Mouse (Mus musculus) c-Kit-positive CD71-negative TER-119-negative erythroid progenitor cells, embryonic 14.5 days (primary cell): ENCODE data around the gene Cib4.

Experiments
- DNase-seq: peaks from one replicate; pipeline ENCODE4 v3.0.0-alpha.2; 2013; ENCODE audit warnings: low read depth

Cib4 gene

DNA sequence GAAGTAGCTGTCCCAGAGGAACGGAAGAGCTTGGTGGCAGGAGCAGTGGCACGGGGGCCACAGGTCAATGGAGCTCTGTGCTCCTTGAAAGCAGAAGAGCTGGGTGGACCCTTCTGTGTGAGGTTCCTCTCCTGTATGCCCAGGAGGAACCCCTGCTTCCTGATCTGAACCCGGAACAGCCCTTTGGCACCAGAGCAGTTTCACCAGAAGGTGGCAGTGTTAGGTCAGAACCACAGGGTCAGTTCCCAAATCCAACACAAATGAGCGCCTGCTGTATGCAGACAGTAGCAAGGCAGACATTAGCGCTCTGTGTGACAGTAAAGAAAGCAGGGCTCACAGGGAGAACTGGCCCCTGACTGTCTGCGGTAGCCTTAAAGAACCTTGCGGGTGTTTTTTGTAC is 29.3 kb downstream of the Cib4 start:
- peak; percentile 45 for DNase-seq

DNA sequence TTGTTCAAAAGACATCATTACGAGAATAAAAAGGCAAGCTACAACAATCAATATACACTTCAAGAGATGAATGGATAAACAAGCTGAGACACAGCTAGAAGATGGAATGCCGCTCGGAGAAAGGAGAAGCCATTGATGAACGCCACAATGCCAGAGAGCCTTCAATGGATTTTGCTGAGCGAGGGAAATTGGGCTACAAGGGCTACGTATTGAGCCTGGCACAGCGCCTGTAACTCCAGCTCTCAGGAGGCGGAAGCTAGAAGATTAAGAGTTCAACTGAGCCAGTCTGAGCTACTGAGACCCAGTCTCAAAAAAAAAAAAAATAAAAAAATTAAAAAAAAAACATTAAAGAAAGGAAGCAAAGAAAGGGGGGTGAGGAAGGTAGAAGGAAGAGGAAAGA is 32.5 kb downstream of the Cib4 start:
- no peak for DNase-seq

DNA sequence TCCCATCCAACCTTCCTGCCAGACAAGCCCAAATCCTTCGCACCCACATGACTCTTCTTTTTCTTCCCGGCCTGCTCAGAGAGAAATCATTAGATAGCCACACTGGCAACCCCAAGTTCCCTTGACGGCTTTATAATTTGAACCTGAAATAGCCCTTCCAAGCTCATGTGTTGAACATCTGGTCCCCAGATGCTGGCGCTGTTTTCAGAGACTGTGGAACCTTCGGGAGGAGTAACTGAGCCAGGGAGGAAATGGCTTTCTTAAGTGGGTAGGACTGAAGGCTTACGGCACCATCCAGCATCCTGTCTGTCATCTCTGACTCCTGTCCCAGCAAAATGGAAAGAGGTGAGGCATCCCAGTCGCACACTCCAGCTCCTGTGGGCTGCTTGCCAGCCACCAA is 48.3 kb downstream of the Cib4 start:
- no peak for DNase-seq

DNA sequence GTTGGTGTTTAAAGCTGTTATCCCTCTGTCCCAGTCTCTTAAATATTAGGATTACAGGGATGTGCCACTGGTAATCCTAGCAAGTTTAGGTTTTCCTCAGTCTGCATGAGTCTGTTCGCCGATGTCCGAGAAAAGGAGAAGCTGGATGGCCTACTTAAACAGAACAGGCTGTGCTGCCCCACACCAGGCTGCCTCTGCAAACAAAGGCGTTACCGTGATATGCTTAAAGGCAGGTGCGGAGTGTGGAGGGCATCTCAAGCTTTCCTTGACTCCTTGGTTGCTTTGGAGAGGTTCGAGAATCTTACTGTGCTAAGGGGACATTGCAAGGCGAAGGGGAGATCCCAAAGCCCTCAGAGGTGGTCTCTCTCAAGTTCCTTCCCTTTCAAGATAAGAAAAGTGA is 48.8 kb downstream of the Cib4 start:
- no peak for DNase-seq

DNA sequence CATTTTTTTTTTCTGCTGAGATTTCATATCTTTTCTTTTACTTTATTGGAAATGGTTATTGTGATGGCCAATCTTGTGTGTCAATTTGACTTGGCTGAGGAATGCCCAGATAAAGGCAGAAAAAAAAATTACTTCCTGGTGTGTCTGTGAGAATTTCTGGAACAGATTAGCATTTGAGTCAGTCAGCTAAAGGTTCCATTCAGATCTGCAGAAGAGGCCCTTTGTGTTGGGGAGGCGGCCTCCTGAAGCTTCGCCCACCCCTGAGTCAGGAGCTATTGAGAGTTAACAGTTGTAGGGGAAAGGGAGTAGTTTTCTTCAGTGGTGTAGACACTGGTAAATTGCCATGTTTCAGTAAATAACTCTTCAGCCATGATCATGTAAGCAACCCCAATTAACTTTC is 50.3 kb downstream of the Cib4 start:
- no peak for DNase-seq

DNA sequence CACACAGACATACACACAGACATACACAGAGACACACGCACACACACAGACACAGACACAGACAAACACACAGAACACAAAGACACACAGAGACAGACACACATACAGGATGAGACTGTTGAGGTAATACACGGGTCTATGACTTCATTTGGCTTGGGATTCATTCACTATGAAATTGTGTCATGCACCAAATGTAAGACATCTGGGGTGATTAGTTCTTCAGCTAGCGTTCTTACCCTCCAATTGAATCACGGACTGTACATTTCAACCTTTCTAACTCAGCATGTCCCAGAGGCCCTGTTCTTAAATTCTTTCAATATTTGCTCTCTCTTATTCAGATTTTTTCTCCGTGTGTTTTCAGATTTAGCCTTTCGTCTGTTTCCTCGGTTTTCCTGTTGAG is 51.0 kb downstream of the Cib4 start:
- DNase-seq: no peak

DNA sequence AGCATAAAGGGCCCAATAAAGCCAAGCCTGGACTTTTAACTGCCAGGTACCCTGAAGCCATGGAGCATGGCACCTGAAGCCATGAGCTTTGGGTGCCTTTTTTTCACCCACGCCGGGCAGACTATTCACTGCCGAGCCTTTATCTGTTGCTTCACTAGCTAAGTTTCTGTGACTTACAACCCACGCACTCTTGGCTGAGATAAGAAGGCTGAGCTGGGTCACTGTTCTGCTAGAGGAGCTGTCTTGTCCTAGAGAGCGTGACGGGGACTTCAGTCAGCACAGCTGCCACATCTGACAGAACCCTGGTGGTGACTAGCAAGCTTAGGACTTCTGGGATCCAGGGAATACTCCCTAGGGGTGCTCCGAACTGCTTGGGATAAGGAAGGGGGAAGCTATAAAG is 51.9 kb downstream of the Cib4 start:
- DNase-seq: no peak

DNA sequence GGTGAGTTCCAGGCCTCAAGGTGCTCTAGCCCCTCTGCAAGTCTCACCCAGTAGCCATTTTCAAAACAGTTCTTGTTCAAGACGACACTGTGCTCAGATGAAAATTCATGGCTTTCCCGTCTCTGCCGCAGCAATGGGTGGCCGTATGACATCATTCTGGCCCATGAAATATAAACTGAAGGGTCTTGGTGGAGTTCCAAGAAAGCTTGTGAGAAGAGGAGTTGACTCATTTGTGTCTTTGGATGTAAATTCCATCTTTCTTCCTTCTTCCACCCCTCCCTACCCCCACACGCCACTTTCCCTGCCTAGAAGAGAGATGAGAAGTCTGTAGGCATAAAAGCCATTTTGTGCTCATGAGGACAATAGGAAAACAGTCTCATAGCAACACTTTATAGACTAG is 54.8 kb downstream of the Cib4 start:
- no peak for DNase-seq

DNA sequence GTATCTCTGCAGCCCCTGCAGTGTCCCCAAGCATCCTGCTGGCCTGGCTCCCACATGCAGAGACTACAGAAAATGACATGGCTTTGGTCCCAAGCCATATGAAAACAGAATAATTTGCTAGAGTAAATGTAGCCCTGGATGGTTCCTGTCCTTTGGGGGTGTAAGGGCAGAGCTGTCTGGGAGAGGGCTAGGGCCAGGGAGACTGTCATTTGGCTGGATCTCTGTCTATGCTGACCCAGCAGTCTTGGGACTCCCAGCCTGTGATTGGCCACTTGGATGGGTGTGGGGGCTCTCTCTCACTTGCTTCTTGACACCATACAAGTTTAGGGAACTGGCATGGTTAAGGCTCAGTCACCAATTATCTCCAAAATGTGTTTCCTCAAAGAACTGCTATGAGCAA is 55.4 kb downstream of the Cib4 start:
- no peak for DNase-seq

DNA sequence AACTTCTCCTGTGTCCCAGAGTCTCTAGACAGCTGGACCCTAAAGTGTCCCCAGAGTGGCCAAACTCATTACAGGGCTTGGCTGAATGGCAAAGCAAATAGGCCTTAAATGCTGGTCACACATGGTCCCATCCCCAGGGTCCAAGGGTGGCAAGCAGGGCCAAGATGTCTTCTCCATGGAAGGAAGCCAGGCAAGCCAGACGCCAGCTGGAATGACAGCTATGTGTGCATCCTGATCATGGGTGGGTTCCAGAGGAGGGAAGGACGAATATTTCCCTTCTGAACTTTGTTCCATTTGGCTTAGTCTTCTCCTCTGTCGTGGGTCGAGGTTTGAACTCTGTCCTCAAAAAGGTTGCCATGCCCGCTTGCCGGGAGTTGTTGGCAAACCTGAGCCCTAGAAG is 60.5 kb downstream of the Cib4 start:
- DNase-seq: no peak

DNA sequence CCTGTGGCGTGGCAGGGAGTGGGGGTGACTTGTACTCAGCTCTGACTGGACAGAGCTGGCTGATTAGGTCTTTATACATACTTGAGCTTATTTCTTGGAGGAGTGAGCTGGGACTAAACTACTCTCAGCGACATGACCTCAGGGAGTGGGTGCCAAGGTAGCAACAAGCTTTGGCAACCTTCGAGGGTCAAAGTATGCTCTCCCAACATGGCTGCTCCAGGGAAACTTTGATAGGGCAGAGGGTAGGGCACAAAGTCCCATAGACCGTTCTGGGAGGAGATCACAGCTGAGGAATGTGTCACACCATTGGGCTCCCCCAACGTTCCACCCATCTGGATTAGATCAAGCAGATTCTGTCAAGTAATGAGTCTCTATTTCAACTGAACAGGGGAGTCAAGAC is 61.0 kb downstream of the Cib4 start:
- DNase-seq: no peak

DNA sequence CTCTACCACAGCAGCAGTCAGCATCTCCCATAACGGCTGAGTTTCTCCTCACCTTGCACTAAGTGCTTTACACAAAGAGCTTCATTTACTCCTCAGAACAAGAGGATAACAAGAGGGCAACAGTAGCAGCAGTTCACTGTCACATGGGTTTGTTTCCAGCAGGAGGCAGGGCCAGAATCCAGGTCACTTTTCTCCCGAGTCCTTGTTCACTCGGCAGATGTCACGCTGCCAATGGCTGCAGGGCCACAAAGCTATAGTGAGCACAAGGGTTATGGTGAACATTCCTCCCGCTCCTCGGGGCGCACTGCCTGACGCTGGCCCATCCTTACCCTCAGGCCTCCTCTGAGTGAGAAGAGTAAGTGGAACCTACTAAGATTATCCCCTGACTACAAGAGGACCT is 62.1 kb downstream of the Cib4 start:
- no peak for DNase-seq

DNA sequence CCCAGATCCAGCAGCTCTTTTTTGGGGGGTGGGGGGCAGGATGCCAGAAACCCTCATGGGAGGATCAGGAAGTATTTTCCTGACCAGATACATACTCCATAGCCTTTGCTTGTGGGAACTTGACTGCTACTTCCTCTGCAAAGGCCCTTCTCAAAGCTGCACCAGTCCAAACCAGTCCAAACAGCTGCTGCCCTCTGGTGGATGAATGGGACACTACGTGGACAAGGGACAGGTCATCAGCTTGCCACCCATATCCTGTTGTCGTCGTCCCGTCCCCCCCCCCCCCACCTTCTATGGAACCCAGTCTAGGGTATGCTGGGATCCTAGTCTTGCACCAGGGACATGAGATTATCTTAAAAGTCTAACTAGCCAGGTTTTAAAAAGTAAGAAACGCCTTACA is 63.3 kb downstream of the Cib4 start:
- peak; percentile 63 for DNase-seq

DNA sequence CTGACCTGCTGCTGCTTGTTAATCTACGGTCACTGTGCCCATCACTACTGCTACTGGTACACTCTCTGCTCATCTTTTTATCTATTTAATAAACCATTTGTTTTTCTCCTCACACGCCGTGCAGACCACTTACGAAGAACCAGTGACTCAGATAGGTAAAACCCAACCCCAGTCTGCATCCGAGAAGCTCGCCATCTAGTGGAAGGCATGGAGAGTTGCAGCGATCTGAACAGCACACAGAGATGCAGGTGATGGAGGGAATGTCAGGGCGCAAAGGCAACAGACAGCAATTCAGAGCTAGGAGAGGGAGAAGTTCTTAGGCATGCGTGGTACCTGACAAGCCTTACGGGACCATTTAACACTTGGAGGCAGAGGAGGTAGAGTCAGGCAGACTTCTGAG is 69.1 kb downstream of the Cib4 start:
- DNase-seq: peak; percentile 10

DNA sequence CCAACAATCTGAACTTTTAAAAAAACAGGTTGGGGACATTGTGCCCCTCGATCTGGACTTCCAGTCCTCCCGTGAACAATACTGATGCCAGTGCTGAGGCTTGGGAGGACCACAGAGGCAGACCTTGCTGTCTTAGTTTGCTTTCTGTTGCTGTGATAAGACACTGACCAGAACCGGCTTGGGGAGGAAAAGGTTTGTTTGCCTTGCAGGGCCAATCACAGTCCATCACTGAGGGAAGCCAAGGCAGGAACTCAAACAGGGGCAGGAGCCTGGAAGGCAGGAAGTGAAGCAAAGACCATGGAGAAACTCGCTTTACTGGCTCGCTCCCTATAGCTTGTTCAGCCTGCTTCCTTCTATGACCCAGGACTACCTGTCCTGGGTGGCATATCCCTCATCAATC is 73.5 kb downstream of the Cib4 start:
- DNase-seq: no peak

DNA sequence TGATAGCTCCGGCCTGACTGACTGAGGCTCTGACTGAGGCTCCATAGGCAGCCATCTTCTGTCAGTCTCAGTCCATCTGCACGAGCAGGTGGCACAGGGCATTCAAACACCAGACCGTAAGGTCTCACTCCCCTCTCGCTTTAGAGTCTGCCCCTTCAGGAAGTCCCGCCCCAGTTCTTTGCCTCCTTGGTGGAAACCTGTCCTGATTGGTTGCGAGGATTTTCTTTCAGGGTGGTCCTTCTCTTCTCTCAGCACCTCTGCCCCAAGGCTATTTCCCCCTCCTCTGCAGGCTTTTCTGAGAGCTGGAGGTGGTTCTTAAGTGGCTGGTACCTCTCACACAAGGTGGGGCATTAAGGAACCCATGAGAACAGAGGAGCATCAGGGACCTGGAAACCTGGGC is 75.2 kb downstream of the Cib4 start:
- no peak for DNase-seq

DNA sequence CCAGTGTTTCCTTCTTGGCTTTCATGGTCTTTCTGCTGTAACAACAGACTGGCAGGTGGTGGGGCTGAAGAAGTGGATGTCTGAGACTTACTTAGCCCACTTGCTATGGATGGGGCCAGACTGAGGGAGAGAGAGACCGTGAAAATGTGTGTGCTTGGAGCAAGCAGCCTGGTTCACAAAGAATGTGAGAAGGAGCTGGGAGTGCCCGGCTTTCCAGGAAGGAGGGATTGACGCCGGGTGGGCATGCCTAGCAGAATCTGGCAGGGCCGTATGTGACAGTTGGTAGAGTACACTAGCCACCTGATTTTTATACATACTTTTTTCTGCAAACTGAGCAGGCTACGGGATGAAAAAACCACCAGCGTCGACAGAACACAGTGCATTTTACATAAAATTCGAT is 79.3 kb downstream of the Cib4 start:
- no peak for DNase-seq

DNA sequence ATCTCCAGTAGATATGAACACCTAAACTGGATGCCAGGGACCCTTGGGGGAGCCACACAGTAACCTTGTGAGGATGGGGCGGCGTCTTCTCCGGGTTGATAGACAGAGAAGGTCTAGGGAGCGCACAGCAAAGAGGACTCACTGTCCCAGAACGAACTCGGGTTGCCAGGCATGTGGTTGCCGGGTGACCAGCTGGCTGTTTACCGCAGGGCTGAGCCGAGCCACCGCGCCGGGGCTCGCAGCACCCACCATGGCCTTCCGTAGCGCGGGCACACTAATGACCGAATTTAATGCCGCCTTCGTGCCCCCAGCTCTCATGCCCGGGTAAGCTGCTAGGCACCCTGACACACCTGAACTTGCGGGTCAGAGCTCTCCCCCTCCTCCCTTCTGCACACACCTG is 79.8 kb downstream of the Cib4 start, which contains the start of gene 1700001C02Rik:
Gene 1700001C02Rik (plus strand): TSS at position 187 of the 400 bp plus-strand sequence.
- no peak for DNase-seq

DNA sequence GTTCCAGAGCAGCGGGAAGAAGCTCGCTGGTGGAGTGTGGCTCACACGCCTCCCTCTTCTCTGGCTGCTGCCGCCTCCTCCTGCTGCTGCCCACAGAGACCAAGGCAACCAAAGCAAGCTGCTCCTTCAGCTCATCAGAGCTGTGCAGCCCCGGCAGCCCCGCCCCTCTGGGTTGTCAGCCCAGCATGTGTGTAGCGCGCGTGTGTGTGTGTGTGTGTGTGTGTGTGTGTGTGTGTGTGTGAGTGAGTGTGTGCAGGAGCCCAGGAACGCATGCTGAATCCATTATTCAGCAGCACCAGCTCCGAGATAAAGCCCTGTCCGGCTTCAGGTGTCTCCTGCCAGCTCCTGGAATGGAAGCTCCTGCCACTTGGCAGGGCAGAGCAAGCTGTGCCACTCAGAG is 83.8 kb downstream of the Cib4 start, which contains the start of gene Otof:
Gene Otof (minus strand): TSS at position 112 of the 400 bp plus-strand sequence.
- DNase-seq: no peak

DNA sequence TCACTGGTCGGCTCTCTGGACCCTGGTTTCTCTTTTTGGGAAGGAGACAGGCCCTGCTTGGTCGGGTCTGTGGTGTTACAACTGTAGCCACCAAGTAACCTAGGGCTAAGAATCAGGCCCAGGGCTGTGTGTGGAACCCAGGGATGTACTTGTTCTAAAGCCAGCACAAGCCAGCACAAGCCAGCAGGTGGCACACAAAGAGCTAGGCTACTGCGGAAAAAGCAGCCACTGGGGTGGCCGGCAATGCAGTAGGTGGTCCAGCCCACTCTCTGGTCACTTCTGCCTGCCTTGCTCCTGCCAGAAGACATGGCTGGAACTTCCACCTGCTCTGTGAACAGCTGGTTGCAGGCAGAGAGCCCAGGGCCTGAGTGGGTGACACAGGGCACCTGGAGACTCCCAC is 85.5 kb downstream of the Cib4 start:
- DNase-seq: no peak

DNA sequence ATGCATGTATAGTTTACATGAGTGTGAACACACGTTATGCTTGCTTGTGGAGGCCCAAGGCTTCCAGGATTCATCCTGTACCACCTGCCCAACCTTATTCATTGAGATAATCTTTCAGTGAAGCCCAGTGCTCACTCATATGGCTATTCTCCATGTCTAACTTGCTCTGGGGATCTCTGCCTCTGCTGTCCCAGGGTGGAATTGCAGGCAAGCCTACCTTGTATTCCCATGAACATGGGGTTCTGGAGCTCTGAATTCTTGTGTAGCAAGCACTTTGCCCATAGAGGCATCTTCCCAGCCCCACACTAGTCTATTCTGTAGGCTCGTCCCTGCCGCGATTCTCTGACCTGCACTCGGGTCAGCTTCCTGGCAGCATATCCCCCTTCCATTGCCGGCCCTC is 89.6 kb downstream of the Cib4 start:
- DNase-seq: no peak

DNA sequence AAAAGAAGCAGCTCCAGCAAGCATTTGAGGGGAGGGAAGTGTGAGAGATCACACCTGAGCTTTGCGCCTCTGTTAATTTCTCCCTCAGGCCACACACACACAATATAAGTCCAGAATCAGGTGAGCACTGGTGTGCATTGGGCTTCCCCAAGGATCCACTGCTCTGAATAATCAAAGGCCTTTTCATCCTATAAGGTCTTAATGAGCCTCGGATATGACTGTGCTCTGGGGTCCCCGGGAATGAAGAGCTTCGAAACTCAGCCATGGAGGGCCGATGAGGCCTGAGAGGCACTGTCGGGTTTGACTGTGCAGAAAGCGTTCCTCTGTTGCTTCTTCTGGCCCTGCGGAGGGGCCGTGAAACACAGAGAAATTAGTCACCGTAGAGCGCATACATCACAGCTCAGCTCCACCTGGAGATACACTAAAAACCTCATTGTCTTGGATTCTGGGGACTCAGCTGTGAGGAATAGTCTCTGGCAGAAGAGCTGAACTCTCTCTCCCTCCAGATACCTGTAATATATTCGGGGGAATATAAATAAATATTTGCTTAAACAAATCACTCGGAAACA is 101.2 kb downstream of the Cib4 start:
- no peak for DNase-seq

DNA sequence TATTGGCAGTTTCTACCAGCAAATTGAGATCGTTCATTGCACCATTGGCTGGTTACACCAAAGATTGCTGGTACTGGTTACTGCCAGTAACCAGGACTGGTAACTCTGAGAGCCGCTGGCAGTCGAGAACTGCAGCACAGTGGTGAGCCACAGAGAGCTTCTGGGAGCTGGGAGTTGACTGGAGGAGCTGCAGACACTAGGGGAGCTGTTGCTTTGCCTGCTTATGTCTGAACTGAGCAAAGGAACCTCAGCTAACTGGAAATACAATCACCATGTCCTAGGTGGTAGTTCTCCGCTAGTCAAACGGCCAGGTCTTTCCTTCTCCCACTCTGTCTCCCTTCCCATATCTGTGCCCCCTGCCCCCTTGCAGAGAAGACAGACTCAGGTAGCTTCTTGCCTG is 103.4 kb downstream of the Cib4 start:
- DNase-seq: no peak

DNA sequence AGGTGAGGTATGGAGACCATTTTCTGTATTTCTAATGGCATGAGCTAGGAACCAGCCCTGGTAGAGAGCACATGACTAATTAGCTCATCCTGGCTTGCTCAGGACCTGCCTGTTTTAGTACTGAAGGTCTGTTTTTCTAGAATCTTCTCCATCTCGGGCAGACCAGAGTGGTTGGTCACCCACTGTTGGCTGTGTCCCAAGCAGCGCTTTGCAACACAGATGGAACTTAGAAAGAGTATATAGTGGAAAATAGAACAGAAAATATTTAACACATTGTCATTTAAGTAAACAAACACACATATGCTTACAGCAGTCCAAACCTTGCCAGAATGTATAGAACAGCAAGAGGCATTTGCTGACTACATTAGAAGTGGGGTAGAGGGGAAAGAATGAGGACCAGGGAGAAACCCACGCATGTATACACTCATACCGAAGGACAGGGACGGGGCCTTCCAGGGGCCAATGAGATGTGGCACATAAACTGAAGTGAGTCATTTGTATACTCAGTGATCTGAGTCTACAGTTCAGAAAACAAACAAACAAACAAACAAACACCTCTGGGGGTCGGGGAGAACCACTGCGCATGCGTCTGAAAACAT is 105.2 kb downstream of the Cib4 start:
- no peak for DNase-seq
